Mouse (Mus musculus) T-helper 17 cell (primary cell): Measurements from ENCODE around the gene Atp13a1.

Experiments
- in situ Hi-C, 2 experiments: fragments of 300-600 bp; cut with MboI, MseI; formaldehyde crosslinking; loops; 1 replicate in 1 of 2; 2 replicates in 1 of 2; pipeline ENCODE4 v1.15.1; 2025; ENCODE audit warnings: high pct_unique_total_duplicates in 2 of 2

Gene Atp13a1

DNA sequence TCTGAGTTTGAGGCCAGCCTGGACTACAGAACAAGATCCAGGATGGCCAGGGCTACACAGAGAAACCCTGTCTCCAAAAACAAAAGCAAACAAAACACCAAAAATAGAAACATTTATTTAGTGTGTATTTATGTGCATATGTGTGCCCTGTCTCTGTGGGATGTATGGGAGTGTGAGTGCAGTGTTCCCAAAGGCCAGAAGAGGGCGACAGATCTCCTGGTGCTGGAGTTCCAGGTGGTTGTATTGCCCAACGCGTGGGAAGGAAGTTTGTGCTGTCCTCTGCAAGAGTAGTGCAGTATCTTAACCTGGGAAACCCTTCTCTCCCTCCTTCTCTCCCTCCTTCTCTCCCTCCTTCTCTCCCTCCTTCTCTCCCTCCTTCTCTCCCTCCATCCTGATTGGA, 58.9 kb downstream of the Atp13a1 start:
- in situ Hi-C loops, result no loop called here

DNA sequence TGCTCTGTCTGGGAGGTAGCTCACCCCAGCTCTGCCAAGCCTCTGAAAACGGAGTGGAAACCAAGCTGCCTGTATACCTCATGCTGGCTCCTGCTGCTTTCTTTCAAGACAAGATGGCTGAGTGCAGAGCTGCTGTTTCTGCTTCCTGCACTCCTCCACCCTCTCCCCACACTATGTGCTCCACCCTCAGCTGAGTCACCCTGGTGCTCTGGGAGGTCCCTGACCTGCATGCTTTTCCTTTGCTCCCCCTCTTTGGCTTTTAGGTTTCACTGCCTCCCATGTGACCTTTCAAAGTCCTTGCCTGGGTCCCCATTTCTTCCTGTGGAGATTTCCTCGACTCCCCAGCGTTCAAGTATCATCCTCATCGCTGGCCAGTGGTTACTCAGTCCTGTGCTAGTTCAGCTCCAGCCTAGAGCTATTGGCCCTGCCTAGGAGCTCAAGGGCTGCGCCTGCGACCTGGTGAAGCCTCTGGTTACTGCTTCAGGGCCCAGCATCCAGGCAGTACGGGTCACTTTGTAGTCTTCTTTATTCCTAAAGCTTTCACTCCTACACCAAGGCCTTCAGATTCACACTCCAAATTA, 60.1 kb downstream of the Atp13a1 start:
- in situ Hi-C loops, result no loop called here

DNA sequence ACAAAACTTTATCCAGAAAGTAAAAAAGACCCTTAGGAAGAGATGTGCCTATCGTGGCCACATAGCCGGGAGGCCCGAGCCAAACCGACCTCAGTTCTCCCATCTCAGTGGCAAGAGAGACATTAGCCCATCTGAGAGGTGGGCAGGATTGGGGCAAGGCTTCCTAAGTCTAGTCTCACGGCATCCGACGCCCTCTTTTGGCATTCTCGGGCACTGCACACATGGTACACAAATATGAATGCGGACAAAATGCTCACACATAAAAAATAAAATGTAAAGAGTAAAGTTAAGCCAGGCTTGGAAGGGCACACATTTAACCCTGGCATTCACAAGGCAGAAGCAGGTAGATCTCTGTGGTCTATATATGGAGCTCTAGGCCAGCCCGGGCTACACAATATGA, 62.9 kb downstream of the Atp13a1 start:
- in situ Hi-C loops, result no loop called here
